Mouse (Mus musculus) CD4-positive naive resting alpha-beta T cell, adult 57 days (primary cell): ENCODE data around the gene Phpt1. TPM values are rescaled to one million over a fixed set of nuclear protein-coding genes. Genes with fewer than 3 reads are reported as not detected.

Experiments used
- total RNA-seq: library from RNA; stranded (reverse); gene quantifications from one replicate; pipeline ENCODE4 v1.2.4, GENCODE M21; 2023

The Phpt1 gene
- 29.9 TPM for total RNA-seq

GRCm38 (mm10) chr2:25574579-25575431 lies at the start of gene Phpt1, which contains the start of gene Mamdc4:
Phpt1 (minus strand) TSS chr2:25575224.
Mamdc4 (minus strand) TSS chr2:25574845.

GRCm38 (mm10) chr2:25621229-25622200 lies 46.5 kb upstream of the Phpt1 start, which contains the start of gene Tmem141:
Tmem141 (minus strand) TSS chr2:25622005.

GRCm38 (mm10) chr2:25617578-25617977 lies 42.6 kb upstream of the Phpt1 start, which contains the start of gene Ccdc183:
Ccdc183 (minus strand) TSS chr2:25617678.

GRCm38 (mm10) chr2:25607761-25608622 lies 33.0 kb upstream of the Phpt1 start, which contains the start of gene Rabl6:
Rabl6 (minus strand) TSS chr2:25608521.

GRCm38 (mm10) chr2:25581294-25581864 lies 6.4 kb upstream of the Phpt1 start, which contains the start of gene Ajm1:
Ajm1 (minus strand) TSS chr2:25581757.

GRCm38 (mm10) chr2:25557221-25557963 lies 17.6 kb downstream of the Phpt1 start, which contains the start of gene Edf1:
Edf1 (plus strand) TSS chr2:25557847.

GRCm38 (mm10) chr2:25546811-25547491 lies 28.1 kb downstream of the Phpt1 start, which contains the start of gene Traf2:
Traf2 (minus strand) TSS chr2:25546940.

Other genes starting within 250 kb of the Phpt1 start
- gene Man1b1, start 242.9 kb downstream of the Phpt1 start, total RNA-seq = 50.6 TPM
- 17.2 TPM for gene Dpp7, start 218.9 kb downstream of the Phpt1 start, total RNA-seq
- gene Uap1l1, start 209.5 kb downstream of the Phpt1 start, total RNA-seq = 10.3 TPM
- gene Sapcd2, start 202.9 kb downstream of the Phpt1 start, total RNA-seq = 0.74 TPM
- 1.4 TPM for gene Entpd2, start 179.3 kb downstream of the Phpt1 start, total RNA-seq
- 0.98 TPM for gene Npdc1, start 175.9 kb downstream of the Phpt1 start, total RNA-seq
- gene Fut7, start 152.0 kb downstream of the Phpt1 start, total RNA-seq = 0.59 TPM
- 69.0 TPM for gene Abca2, start 146.5 kb downstream of the Phpt1 start, total RNA-seq
- not detected for gene Clic3, start 118.4 kb downstream of the Phpt1 start, total RNA-seq
- 92.6 TPM for gene Paxx, start 114.1 kb downstream of the Phpt1 start, total RNA-seq
- gene Ptgds, start 105.2 kb downstream of the Phpt1 start, total RNA-seq = not detected
- not detected for gene Lcn12, start 81.3 kb downstream of the Phpt1 start, total RNA-seq
- gene Fbxw5, start 74.5 kb downstream of the Phpt1 start, total RNA-seq = 47.7 TPM
- gene C8g, start 73.5 kb downstream of the Phpt1 start, total RNA-seq = not detected
- gene Traf2, start 28.3 kb downstream of the Phpt1 start, total RNA-seq = 49.0 TPM
- 117 TPM for gene Edf1, start 17.4 kb downstream of the Phpt1 start, total RNA-seq
- gene Mamdc4, start 379 bp downstream of the Phpt1 start, total RNA-seq = 3.6 TPM
- gene Ajm1, start 6.5 kb upstream of the Phpt1 start, total RNA-seq = 0.33 TPM
- 105 TPM for gene Rabl6, start 33.3 kb upstream of the Phpt1 start, total RNA-seq
- not detected for gene Ccdc183, start 42.5 kb upstream of the Phpt1 start, total RNA-seq
- 1.6 TPM for gene Tmem141, start 46.8 kb upstream of the Phpt1 start, total RNA-seq
- 6.2 TPM for gene Fcna, start 52.8 kb upstream of the Phpt1 start, total RNA-seq
- not detected for gene Lcn8, start 77.9 kb upstream of the Phpt1 start, total RNA-seq
- not detected for gene Lcn5, start 82.7 kb upstream of the Phpt1 start, total RNA-seq
- gene Lcn6, start 101.6 kb upstream of the Phpt1 start, total RNA-seq = not detected
- not detected for gene Lcn10, start 107.5 kb upstream of the Phpt1 start, total RNA-seq
- not detected for gene Obp2a, start 124.8 kb upstream of the Phpt1 start, total RNA-seq
- gene Bmyc, start 131.5 kb upstream of the Phpt1 start, total RNA-seq = 17.0 TPM
- not detected for gene Obp2b, start 161.8 kb upstream of the Phpt1 start, total RNA-seq
- gene Lcn3, start 190.3 kb upstream of the Phpt1 start, total RNA-seq = not detected
- not detected for gene Lcn11, start 201.8 kb upstream of the Phpt1 start, total RNA-seq
- gene Gm13539, start 207.0 kb upstream of the Phpt1 start, total RNA-seq = not detected
- not detected for gene Glt6d1, start 240.6 kb upstream of the Phpt1 start, total RNA-seq
- not detected for gene Lcn9, start 247.9 kb upstream of the Phpt1 start, total RNA-seq